Mouse (Mus musculus) heart, embryonic 13.5 days (tissue): ENCODE results near the gene Txnip. TPM values are rescaled to one million over a fixed set of nuclear protein-coding genes. Genes with fewer than 3 reads are reported as not detected.

Experiments
- ATAC-seq: fragments of 200-750 bp; cut with Nextera tagmentation; 2 replicates; pipeline ENCODE4 v1.8.0; 2017; ENCODE audit warnings: moderate TSS enrichment; ENCODE audit not compliant: insufficient number of reproducible peaks, low FRiP score, low TSS enrichment; ENCODE audit errors: extremely low read depth
- H3K27ac ChIP-seq: fragments of 300-500 bp; sonication (generic); replicated peaks from 2 replicates; pipeline ENCODE4 v1.5.1; 2015; ENCODE audit warnings: moderate library complexity, mild to moderate bottlenecking, inconsistent platforms
- H3K27me3 ChIP-seq: fragments of 300-500 bp; sonication (generic); replicated peaks from 2 replicates; pipeline ENCODE4 v1.6.1; 2015; ENCODE audit warnings: mild to moderate bottlenecking, inconsistent platforms
- H3K36me3 ChIP-seq: fragments of 300-500 bp; sonication (generic); 2 replicates; pipeline ENCODE4 v1.6.1; 2015; ENCODE audit warnings: mild to moderate bottlenecking, inconsistent platforms
- H3K4me1 ChIP-seq: fragments of 300-500 bp; sonication (generic); 2 replicates; pipeline ENCODE4 v1.6.1; 2015; ENCODE audit warnings: inconsistent platforms
- H3K4me2 ChIP-seq: fragments of 300-500 bp; sonication (generic); 2 replicates; pipeline ENCODE4 v1.6.1; 2015; ENCODE audit warnings: inconsistent platforms, mild to moderate bottlenecking, moderate library complexity
- H3K4me3 ChIP-seq: fragments of 300-500 bp; sonication (generic); 2 replicates; pipeline ENCODE4 v1.5.1; 2015; ENCODE audit warnings: moderate library complexity, mild to moderate bottlenecking, inconsistent platforms
- H3K9ac ChIP-seq: fragments of 300-500 bp; sonication (generic); 2 replicates; pipeline ENCODE4 v1.6.1; 2015; ENCODE audit warnings: inconsistent platforms, mild to moderate bottlenecking, moderate library complexity
- H3K9me3 ChIP-seq: fragments of 300-500 bp; sonication (generic); 2 replicates; pipeline ENCODE4 v1.6.1; 2016; ENCODE audit warnings: inconsistent platforms
- WGBS: fragments of 180-500 bp; shearing (Covaris S2); methylation state at CpG from one replicate; pipeline ENCODE4 v1.1.7; 2015; ENCODE audit warnings: mixed read lengths; 5-methylcytosine and 5-hydroxymethylcytosine counted together
- polyA plus RNA-seq: library from polyadenylated mRNA; unstranded; fragments of >200 nt; fragmentation: Nextera tagmentation; extraction: Ambion mirVana; gene quantifications from 2 replicates; pipeline ENCODE4 v1.2.1, GENCODE M21; 2015

Txnip gene
- polyA plus RNA-seq, 1 experiment from 2014 or later, result 156 TPM

DNA sequence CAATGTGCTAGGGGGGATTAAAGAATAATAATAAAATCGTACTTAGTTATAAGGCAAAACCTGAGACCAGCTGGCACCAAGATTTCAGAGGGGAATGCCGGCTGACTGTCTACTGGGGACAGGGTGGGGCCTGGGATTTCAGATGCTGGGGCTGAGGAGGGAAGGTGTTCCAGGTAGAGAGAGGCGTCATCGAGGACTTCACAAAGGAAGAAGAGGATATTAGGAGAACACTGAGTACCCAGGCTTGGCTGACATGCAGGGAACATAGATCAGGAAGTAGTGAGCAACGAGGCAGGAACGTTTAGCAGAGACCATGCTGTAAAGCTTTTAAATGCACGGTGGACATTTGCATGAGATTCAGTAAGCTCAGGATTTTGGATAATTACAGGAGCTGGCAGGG lies 5.9 kb upstream of the Txnip start:
- H3K4me3 ChIP-seq, result no peak overlapping the region

DNA sequence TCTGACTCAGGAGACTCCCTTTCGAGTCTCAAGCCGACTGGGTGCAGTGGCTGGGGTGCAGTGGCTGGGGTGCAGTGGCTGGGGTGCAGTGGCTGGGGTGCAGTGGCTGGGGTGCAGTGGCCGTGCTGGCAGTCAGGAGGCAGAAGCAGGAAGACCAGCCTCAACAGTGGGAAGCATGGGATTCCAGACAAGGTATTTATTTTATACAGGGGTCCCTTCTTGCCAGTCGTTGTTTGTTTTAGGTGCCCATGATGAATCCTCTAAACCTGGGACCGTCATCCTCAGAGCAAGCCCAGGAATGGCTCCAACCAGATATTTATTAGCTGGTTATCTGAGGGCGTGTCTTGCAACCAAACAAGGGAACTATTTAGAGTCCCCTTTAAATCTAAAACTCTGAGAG lies 4.2 kb upstream of the Txnip start:
- 67% methylated on average over 6 of the region's 6 CpGs for WGBS
- H3K4me2 ChIP-seq, result no peak overlapping the region

More for the DNA sequence above, 5.9 kb upstream of the Txnip start:
- Histone ChIP-seq H3K4me2 (no peak overlapping the region), H3K27ac (0 out of 2 replicates have a peak overlapping the region, but pooled peaks have one; percentile 37), H3K4me1 (peaks cover 64% of the 10 kb centered on the region), H3K9me3 (no peaks in the 10 kb centered on the region), H3K27me3 (no peaks in the 10 kb centered on the region), H3K36me3 (no peaks in the 10 kb centered on the region), H3K9ac (peak overlapping the region; percentile 69; the same call in 1 of the 2 replicates)
- ATAC-seq, result no peak
- whole genome bisulfite sequencing, result 62% methylated on average over 7 of the region's 7 CpGs

DNA sequence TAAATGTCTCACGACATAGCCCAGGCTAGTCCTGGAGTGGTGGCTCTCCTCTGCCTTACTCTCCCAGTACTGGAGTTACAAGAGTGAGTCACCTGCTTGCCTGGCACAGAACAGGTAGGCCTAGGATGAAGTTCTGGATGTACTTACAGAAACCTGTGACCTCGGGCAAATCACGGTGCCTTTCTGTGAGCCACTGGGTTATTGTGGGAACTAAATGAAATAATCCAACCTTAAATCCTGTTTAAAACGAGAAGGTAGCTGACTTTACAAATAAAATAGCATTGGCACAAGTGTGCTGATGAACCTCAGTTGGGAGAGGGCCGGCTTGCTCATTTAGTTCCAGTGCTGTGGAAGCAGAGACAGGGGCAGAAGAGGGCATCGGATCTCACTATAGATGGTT lies 3.5 kb upstream of the Txnip start:
- Histone ChIP-seq H3K4me2 (no peak overlapping the region), H3K9me3 (no peaks in the 10 kb centered on the region), H3K4me1 (peaks cover 53% of the 10 kb centered on the region), H3K4me3 (no peak overlapping the region), H3K36me3 (peaks cover 6% of the 10 kb centered on the region), H3K27me3 (no peaks in the 10 kb centered on the region), H3K9ac (no peak overlapping the region), H3K27ac (peak overlapping the region; percentile 99)
- WGBS, result 84% methylated on average over 6 of the region's 6 CpGs
- ATAC-seq, result no peak

More for the DNA sequence above, 4.2 kb upstream of the Txnip start:
- no peaks in the 10 kb centered on the region for H3K36me3 ChIP-seq
- H3K27ac ChIP-seq, result no peak overlapping the region
- H3K9me3 ChIP-seq, result no peaks in the 10 kb centered on the region
- no peaks in the 10 kb centered on the region for H3K27me3 ChIP-seq
- H3K4me3 ChIP-seq, result no peak overlapping the region
- no peak for ATAC-seq
- peaks cover 59% of the 10 kb centered on the region for H3K4me1 ChIP-seq
- no peak overlapping the region for H3K9ac ChIP-seq

DNA sequence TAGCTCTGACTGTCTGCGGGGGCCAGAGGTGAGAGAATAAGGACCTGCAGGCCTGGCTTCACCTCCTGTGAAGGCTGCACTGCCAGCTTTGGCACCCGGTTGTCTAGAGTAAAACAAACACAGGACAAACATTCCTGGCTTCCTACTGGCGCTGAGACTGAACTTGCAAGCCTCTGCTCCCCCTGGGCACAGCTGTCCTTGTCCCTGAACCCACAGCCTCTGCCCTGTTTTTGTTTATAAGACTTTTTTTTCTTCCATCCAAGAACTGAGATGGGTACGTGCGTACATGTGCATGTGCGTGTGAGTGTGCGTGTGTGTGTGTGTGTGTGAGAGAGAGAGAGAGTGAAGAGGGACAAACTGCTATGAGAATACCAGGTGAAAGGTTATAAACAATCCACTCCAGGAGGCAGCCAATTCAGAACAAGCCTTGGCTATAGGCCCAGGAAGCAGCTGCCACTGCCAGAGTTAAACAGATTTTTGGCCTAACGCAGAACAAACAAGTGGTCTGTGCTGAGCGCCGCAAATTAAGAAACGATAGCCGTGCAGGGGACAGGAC lies 2.6 kb upstream of the Txnip start:
- Histone ChIP-seq H3K27me3 (no peaks in the 10 kb centered on the region), H3K9me3 (no peaks in the 10 kb centered on the region), H3K9ac (peak overlapping the region; percentile 75), H3K4me3 (no peak overlapping the region), H3K27ac (peak overlapping the region; percentile 99), H3K36me3 (peaks cover 15% of the 10 kb centered on the region), H3K4me2 (peak overlapping the region; percentile 93), H3K4me1 (peaks cover 51% of the 10 kb centered on the region)
- ATAC-seq, result no peak
- 23% methylated on average over 12 of the region's 12 CpGs for WGBS

DNA sequence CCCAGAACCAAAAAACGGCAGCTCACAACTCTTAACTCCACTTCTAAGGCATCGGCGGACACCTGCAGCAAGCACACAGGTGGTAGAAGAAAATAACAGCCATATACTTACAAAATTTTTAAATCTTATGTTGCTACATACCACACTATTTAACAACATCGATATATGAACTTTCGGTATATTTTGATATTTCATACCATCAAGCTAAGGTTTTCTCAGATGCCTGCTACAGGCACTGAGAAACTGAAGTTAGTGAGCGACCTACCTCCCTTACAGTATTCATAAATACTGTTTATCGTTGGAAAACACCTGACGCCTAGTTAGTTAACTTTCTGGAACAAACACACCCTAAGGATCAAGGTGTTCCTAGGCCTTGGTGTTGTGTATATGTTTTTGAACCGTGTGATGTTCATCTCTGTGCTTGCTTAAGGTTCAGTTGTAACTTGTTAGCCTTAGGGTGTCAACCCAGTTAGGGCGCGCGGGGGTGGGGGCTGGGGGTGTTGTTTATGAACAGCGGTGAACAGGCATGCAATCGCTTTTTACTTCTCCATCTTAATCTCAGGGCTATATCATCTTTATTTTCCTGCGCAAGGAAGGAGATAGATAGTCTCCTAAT lies 1.6 kb upstream of the Txnip start:
- H3K4me2 ChIP-seq, result peak overlapping the region; percentile 93
- H3K27me3 ChIP-seq, result no peaks in the 10 kb centered on the region
- peaks cover 52% of the 10 kb centered on the region for H3K4me1 ChIP-seq
- peak overlapping the region; percentile 96 for H3K4me3 ChIP-seq
- peak overlapping the region; percentile 99 for H3K27ac ChIP-seq
- H3K36me3 ChIP-seq, result peaks cover 24% of the 10 kb centered on the region
- WGBS, result 69% methylated on average over 15 of the region's 15 CpGs
- H3K9me3 ChIP-seq, result no peaks in the 10 kb centered on the region
- ATAC-seq, result no peak
- H3K9ac ChIP-seq, result peak overlapping the region; percentile 86

DNA sequence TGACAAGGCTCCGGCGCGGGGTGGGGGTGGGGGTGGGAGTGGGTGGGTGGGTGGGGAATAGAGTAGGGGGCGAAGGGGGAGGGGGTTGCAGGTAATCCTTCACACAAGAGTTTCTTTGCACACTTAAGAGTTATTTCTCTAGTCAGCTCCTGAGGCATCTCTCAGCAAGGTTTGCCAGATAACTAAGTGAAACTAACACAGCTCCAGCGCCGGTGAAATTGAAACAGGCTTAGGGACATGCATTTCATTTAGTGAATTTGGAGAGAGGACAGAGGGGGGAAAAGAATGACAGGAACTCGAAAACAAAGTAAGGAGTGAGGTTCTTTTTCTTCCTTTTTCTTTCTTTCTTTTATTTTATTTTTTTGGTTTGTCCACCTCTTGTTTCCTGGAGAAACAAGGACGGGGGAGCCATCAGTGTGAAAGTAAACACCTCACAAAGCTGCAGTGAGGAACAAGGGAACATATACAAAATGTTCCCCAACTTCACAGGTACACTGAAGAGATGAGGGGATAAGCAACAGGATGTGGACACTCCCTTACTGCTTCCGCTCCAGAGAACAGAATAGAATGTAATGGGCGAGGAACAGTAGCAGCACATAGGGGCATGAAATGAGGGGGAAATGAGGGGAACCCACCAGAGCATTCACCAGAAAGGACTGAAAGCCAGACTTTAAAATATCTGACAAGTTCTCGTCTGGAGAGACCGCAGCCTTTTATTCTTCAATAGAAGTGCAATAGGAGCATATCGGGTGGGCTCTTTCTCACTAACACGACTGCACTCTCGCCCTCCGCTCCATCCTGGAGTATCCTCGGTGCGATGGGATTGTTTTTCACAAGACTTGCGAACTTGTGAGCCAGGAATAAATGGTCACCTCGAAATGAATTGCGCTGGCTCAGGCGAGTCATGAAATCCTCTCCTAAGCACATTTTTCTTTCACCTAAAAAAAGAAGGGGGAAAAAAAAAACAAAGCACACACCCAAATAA lies 814 bp upstream of the Txnip start:
- Histone ChIP-seq H3K36me3 (peaks cover 32% of the 10 kb centered on the region), H3K9me3 (no peaks in the 10 kb centered on the region), H3K4me1 (peaks cover 51% of the 10 kb centered on the region), H3K9ac (peak overlapping the region; percentile 86), H3K4me2 (peak overlapping the region; percentile 93), H3K27ac (peak overlapping the region; percentile 99), H3K4me3 (peak overlapping the region; percentile 96), H3K27me3 (no peaks in the 10 kb centered on the region)
- ATAC-seq, result no peak
- 3% methylated on average over 22 of the region's 22 CpGs for WGBS

DNA sequence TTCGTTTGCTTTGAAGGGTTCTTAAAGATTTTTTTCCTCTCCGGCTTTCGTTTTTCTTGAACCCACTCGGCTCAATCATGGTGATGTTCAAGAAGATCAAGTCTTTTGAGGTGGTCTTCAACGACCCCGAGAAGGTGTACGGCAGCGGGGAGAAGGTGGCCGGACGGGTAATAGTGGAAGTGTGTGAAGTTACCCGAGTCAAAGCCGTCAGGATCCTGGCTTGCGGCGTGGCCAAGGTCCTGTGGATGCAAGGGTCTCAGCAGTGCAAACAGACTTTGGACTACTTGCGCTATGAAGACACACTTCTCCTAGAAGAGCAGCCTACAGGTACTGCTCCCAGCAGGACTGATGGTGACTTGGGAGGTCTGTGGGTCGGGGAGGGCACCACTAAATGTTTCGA lies 402 bp downstream of the Txnip start:
- under 1% methylated on average over 17 of the region's 17 CpGs for WGBS
- H3K27me3 ChIP-seq, result no peaks in the 10 kb centered on the region
- H3K4me1 ChIP-seq, result peaks cover 51% of the 10 kb centered on the region
- H3K9me3 ChIP-seq, result no peaks in the 10 kb centered on the region
- peak overlapping the region; percentile 96 for H3K4me3 ChIP-seq
- peaks cover 32% of the 10 kb centered on the region for H3K36me3 ChIP-seq
- H3K27ac ChIP-seq, result peak overlapping the region; percentile 99
- peak overlapping the region; percentile 93 for H3K4me2 ChIP-seq
- H3K9ac ChIP-seq, result peak overlapping the region; percentile 100
- ATAC-seq, result no peak

DNA sequence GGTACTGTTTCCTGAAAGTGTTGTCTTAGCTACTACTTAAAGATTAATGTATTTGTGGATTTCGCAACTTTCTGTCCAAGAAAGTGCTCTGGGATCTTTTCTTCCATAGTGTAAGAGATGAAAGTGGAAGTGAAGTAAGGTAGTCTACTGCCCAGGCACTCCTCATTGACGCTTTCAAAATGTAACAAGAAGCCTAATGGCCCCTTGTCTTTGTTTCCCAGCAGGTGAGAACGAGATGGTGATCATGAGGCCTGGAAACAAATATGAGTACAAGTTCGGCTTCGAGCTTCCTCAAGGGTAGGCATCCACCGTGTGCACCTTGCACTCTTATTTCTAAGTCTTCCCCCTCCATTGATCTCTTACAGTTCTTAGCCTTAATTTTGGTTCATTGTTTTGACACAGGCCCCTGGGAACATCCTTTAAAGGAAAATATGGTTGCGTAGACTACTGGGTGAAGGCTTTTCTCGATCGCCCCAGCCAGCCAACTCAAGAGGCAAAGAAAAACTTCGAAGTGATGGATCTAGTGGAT lies 975 bp downstream of the Txnip start:
- no peaks in the 10 kb centered on the region for H3K27me3 ChIP-seq
- ATAC-seq, result no peak
- H3K4me3 ChIP-seq, result peak overlapping the region; percentile 96
- WGBS, result 15% methylated on average over 10 of the region's 10 CpGs
- H3K9me3 ChIP-seq, result no peaks in the 10 kb centered on the region
- peak overlapping the region; percentile 99 for H3K27ac ChIP-seq
- peak overlapping the region; percentile 93 for H3K4me2 ChIP-seq
- H3K9ac ChIP-seq, result peak overlapping the region; percentile 100
- peaks cover 56% of the 10 kb centered on the region for H3K4me1 ChIP-seq
- H3K36me3 ChIP-seq, result peaks cover 32% of the 10 kb centered on the region

DNA sequence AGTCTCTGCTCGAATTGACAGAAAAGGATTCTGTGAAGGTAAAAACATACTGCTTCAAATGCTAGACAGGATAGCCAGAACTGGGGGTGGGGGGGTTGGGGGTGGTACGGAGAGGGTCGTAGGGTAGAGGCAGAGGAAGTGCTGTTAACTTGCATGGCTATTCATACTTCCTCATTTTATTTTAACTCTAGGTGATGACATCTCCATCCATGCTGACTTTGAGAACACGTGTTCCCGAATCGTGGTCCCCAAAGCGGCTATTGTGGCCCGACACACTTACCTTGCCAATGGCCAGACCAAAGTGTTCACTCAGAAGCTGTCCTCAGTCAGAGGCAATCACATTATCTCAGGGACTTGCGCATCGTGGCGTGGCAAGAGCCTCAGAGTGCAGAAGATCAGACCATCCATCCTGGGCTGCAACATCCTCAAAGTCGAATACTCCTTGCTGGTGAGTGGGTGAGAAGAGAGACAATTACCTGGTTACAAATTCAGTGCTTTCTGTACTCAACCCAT lies 1.7 kb downstream of the Txnip start:
- Histone ChIP-seq H3K9ac (peak overlapping the region; percentile 100), H3K4me2 (peak overlapping the region; percentile 93), H3K36me3 (peaks cover 32% of the 10 kb centered on the region), H3K27ac (peak overlapping the region; percentile 99), H3K27me3 (no peaks in the 10 kb centered on the region), H3K4me3 (peak overlapping the region; percentile 96), H3K4me1 (peaks cover 59% of the 10 kb centered on the region), H3K9me3 (no peaks in the 10 kb centered on the region)
- WGBS, result 32% methylated on average over 12 of the region's 12 CpGs
- ATAC-seq, result no peak

DNA sequence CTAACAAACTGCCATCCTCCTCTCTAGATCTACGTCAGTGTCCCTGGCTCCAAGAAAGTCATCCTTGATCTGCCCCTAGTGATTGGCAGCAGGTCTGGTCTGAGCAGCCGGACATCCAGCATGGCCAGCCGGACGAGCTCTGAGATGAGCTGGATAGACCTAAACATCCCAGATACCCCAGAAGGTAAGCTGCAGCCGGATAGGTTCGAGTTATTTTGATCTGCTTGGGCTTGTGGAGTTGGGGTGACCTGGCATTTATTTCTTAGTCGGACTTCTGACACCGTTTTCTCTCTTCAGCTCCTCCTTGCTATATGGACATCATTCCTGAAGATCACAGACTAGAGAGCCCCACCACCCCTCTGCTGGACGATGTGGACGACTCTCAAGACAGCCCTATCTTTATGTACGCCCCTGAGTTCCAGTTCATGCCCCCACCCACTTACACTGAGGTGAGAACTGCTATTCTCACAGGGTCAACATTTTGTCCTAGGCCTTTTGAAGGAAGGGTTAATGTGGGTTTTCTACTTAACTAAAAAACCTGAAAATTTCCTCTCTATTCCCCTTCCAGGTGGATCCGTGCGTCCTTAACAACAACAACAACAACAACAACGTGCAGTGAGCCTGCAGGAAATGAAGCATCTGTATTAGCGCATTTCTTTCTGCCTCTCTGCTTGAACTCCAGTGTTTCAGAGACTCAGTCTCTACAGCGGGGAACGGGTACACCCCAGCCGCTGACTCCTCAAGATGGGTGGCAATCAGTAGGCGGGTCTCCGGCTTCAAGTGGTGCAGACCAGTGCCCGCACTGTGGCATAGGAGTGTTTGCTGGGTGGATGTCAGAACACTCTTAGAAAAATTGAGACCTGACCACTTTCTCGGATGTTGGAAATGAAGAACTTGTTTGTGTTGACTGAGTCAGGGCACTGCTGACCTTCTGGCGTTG lies 2.4 kb downstream of the Txnip start:
- H3K27me3 ChIP-seq, result no peaks in the 10 kb centered on the region
- H3K9me3 ChIP-seq, result no peaks in the 10 kb centered on the region
- H3K27ac ChIP-seq, result peak overlapping the region; percentile 99
- H3K4me3 ChIP-seq, result peak overlapping the region; percentile 96
- H3K36me3 ChIP-seq, result peaks cover 32% of the 10 kb centered on the region
- H3K9ac ChIP-seq, result peak overlapping the region; percentile 100
- peaks cover 55% of the 10 kb centered on the region for H3K4me1 ChIP-seq
- WGBS, result 46% methylated on average over 23 of the region's 23 CpGs
- no peak for ATAC-seq
- peak overlapping the region; percentile 93 for H3K4me2 ChIP-seq
